Mouse (Mus musculus) testis, adult 2 months (tissue): ENCODE data around the gene Gm13078.

Experiments
- CTCF ChIP-seq: fragments of 200-500 bp; IDR thresholded peaks from 2 replicates; pipeline ENCODE4 v1.5.1; 2012; ENCODE audit warnings: low read depth, mild to moderate bottlenecking, inconsistent platforms, low read length, moderate library complexity; ENCODE audit not compliant: control insufficient read depth, insufficient read depth, insufficient replicate concordance
- POLR2A ChIP-seq: fragments of 200-500 bp; IDR thresholded peaks from 2 replicates; pipeline ENCODE4 v1.6.1; 2012; ENCODE audit warnings: low read depth, mild to moderate bottlenecking, inconsistent platforms, low read length, moderate library complexity; ENCODE audit not compliant: control insufficient read depth

DNA sequence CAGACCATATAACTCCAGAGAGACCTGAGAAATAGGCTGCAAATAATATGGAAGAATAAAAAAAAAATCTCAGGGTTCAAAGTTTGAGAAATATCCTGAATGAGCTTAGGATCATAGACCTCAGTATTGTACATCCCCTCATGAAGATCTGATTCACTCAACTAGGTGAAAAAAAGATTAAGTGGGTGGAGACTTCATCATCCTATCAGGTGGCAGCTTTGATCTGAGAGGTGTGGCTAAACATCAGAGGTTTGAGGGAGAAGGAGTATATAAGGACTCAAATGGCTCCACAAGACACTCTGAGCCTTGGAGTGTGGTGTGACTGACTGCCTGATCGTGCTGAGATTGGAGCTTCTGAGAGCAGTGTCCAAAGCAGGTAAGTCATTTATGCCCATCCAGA lies at the start of gene Gm13078:
- no peak for TF ChIP-seq POLR2A
- TF ChIP-seq CTCF, result no peak
